Mouse (Mus musculus): ENCODE results near the gene Tcte1.
A peak's percentile ranks its signal among the peaks of the same experiment; 100 is the strongest.

Tcte1 gene

GRCm38 (mm10) chr17:45523263-45523662, at the start of gene Tcte1:
Gene Tcte1, plus strand, starts transcription at chr17:45523434.
- DNase-seq (ENCODE audit: low spot score): no peak

- no peak for DNase-seq (ENCODE audit: low spot score)
These were observed 49.6 kb upstream of the Tcte1 start for GRCm38 (mm10) chr17:45473667-45474066.

- no peak for DNase-seq (ENCODE audit: low spot score)
These were observed 49.1 kb upstream of the Tcte1 start for GRCm38 (mm10) chr17:45474146-45474545.

DNA sequence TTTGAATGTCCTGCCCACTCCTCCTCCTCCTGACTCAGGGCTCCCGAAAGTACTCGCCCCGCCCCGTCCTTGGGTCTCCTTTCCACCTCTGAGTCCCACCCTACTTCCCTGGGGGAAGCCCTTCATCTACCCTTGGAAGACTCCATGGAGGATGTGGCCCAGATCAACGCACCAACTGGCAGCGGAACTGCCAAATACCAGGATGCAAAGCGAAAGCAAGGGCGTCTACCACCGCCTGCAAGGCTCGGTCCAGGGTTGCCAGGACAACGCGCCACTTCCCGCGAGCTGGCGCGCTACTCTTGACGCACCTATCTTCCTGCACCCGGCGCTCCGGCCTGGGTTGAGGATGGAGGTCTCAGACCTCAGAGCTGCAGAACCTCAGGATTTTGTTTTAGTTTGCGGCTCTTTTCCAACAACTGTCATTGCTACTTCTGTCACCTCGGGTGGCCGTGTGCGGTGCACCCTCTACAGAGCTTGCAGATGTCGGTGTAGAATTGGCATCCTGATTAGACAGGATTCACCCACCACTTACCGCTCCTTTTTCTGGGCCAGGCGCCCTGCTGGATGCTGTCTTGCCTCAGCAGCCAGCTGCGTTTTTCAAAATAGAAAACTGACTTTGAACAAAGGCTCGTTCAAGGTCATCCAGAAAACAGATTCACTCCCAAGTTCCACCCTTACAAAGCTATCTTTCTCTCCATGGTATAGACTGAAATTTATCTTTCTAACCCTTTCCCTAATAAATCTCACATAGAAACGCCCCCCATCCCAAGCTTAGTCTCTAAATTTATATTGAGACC, 48.4 kb upstream of the Tcte1 start, which contains the start of gene Spats1:
Gene Spats1, minus strand, starts transcription at position 747 of the 797 bp plus-strand sequence.
- peak; percentile 75 for DNase-seq (ENCODE audit: low spot score)

DNA sequence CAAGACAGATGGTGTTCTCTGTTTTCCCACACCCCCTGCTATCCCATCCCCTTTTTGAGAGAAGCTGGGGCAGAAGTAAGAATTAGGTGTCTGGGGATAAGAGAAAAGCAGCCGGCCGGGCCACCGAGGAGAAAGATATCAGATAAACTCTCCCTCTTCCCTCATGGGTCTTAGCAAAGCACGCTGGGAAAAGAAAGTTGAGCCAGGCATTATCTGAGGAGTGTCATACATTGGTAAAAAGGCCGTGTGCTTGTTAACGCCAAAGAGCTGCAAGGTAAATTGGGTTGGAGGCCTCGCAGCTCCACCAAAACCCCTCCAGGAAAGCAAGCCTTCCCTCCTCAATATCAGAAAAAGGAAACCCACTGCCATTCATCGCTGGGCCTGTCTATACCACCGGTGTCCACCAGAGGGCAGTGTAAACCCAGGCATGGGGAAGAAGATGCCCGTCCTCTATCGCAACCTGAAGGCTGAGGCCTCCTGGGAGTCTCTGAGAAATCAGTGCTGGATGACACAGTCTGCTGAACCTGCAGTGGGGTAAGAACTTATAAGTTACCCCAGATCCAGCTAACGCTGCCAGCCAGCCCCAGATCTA, 44.9 kb upstream of the Tcte1 start:
- peak; percentile 75 for DNase-seq (ENCODE audit: low spot score)

- no peak for DNase-seq (ENCODE audit: low spot score)
These were observed 42.8 kb upstream of the Tcte1 start for GRCm38 (mm10) chr17:45480429-45480828.

GRCm38 (mm10) chr17:45485581-45485980, 37.7 kb upstream of the Tcte1 start:
- no peak for DNase-seq (ENCODE audit: low spot score)

- DNase-seq (ENCODE audit: low spot score): no peak
These were observed 36.0 kb upstream of the Tcte1 start for GRCm38 (mm10) chr17:45487216-45487615.

GRCm38 (mm10) chr17:45488321-45489254, 34.6 kb upstream of the Tcte1 start:
- no peak for DNase-seq (ENCODE audit: low spot score)

- DNase-seq (ENCODE audit: low spot score): no peak
These were observed 33.5 kb upstream of the Tcte1 start for GRCm38 (mm10) chr17:45489736-45490135.

DNA sequence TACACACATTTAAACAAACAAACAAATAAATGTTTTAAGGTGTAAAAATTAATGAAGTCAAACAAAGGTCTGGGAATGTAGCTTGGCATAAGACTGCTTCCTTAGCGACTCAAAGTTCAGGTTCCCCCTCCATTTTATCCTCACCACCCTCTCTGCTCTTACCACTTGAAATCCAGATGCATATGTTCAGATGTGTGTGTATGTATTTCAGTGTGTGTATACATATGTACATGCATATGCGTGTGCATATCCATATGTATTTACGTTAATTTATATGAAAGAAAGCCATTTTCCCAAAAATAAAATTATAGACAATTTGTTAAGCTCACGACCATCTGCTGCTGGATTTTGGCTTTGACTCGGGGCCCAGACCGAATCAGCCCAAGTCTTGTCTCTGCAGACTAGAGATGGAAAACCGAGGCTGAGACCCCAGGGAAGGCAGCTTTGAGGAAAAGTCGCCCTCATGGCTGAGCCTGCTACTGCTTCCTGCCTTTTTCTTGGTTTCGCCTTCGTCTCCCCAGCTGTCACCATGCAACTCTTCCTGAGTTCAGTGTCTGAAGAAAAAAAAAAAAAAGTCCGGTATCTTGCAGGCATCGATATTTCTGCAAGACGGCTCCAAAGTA, 32.6 kb upstream of the Tcte1 start:
- DNase-seq (ENCODE audit: low spot score): no peak

DNA sequence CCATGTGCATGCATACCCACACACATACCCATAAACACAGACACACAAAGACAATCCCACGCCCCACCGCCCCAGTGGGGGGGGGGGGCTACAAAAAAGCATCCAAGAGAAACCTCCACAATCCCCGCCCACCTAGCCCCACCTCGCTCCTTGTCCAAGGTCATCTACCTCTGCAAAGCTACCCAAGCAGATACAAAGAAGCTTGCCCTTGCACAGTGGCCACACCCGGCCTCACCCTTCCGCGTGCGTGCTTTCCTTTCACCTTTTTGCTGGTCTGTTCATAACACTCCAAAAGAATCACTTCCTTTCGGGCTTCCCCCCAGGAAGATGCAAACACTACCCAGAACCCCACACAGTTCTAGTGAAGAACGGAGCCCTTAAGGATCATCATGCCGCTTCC, 27.8 kb upstream of the Tcte1 start:
- DNase-seq (ENCODE audit: low spot score): no peak

- DNase-seq (ENCODE audit: low spot score): no peak
These were observed 24.8 kb upstream of the Tcte1 start for GRCm38 (mm10) chr17:45498397-45498796.

DNA sequence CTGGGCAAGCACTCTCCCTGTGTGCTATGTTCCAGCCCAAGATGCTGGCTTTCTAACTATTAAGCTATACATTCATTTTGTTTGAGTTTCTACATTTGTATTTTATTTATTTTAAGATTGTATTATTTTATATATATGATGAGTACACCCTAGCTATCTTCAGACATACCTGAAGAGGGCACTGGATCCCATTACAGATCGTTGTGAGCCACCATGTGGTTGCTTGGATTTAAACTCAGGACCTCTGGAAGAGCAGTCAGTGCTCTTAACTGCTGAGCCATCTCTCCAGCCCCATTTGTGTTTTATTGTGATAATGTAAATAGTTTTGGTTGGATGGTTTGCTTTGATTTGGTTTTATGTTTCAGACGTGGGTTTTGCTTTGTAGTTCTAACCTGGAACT, 23.7 kb upstream of the Tcte1 start:
- DNase-seq (ENCODE audit: low spot score): no peak

- no peak for DNase-seq (ENCODE audit: low spot score)
These were observed 22.3 kb upstream of the Tcte1 start for GRCm38 (mm10) chr17:45500981-45501380.

DNA sequence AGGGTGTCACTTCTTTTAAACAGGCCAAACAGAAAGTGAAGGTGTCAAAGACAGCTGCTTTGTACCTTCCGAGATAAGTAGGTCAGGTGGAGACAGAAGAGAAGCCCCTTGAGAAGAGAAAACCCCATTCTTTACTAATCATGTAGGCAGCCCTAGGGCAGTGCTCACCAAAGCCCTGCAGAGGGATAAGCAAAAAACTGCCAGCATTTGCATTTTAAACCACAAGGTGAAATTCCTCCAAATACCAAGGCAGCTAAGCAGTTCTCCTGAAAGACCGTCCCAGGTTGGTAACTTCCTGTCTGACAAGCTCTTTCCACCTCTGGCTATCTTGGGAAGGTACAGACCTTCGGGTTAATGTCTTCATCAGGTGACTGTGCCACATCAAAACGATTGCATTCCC, 20.9 kb upstream of the Tcte1 start:
- no peak for DNase-seq (ENCODE audit: low spot score)

DNA sequence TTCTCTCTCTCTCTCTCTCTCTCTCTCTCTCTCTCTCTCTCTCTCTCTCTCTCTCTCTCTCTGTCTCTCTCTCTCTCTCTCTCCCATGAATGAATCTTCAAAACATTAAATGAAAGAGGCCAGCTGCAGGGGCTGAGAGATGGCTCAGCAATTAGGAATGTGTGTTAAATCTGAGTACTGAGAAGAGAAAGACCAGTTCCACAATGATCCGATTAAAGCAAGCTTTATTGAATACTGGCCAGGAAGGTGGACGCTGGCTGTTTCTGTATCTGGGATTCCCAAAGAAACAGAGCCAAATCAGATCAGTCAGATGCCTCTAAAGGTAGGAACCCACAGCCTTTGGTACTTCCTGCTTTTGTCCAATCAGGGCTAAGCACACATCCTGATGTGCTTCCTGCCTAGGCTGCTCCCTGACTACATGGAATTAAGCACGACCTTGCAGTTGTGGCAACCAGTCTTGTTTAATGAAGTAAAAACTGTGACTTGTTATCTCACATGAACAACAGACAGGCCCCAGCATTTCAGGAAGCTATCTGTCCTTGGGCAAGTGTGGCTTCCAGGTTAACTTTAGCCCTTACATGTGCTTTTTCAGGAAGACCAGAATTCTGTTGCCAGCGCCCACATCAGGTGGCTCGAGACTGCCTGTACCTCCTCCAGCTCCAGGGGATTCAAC, 19.8 kb upstream of the Tcte1 start:
- DNase-seq (ENCODE audit: low spot score): no peak

- DNase-seq (ENCODE audit: low spot score): no peak
These were observed 17.2 kb upstream of the Tcte1 start for GRCm38 (mm10) chr17:45505941-45506465.

GRCm38 (mm10) chr17:45506700-45507189, 16.5 kb upstream of the Tcte1 start, which contains the start of gene Aars2:
Gene Aars2, plus strand, starts transcription at chr17:45506841.
- peak; percentile 92 for DNase-seq (ENCODE audit: low spot score)

DNA sequence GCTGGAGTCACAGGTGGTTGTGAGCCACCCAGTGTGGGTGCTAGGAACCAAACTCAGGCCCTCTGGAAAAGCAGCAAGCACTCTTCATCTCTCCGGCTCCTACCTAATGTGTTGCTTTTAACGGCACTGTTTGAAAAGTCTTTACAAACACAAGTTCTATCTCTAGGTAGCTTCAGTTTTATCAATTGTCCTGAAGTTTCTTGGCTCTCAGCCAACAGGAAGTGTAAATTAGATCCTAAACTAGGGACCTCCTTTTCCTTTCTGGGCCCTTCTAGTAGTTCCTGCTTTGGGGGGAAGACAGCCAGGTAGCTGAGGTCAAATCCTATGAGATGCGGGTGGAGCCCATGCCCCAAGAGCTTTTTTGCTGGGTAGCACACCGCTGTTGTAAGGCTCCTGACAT, 12.4 kb upstream of the Tcte1 start:
- DNase-seq (ENCODE audit: low spot score): no peak

- no peak for DNase-seq (ENCODE audit: low spot score)
These were observed 11.5 kb upstream of the Tcte1 start for GRCm38 (mm10) chr17:45511757-45512156.
